Comparison of ENCODE assay signal across 30 mouse cellular contexts in the genomic region with DNA sequence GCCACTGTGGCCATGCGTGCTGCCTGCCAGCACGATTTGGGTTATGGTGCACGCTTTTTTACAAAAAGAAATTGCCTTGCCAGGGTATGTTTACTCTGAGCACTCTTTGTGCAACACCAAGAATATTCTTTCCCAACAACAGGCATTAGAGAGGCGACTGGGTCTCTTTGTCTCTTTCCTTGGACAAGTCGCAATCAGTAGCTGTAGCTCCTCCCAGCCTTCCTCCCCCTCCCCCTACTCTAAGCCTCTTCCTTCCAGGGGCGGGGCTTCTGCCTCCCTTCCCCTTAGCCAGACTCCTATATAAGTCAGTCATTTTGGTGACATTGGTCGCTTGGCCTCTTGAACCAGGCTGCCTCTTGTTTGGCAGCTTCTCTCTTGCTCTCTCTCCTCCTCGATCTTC. TPM values are rescaled to one million over a fixed set of nuclear protein-coding genes. Genes with fewer than 3 reads are reported as not detected.
DNase-seq lines count a peak whose midpoint lies in the region; ATAC-seq lines count a peak whose summit lies in the region.
"Had no signal": no experiment of that assay in that cellular context is flagged by ENCODE, and none has a peak within 500 bp of the region (broad histone marks: within the 10 kb centered on the region; RNA-seq: fewer than 3 reads in every experiment).

No protein-coding gene starts in this region.

- intact Hi-C loops in heart, postnatal 36 days (cut with DNase I): no loop called here
- intact Hi-C loops in gastrocnemius, postnatal 14 days (cut with DNase I; ENCODE audit: low total_unique reads): no loop called here

- H3K4me1 ChIP-seq in heart, embryonic 13.5 days: no peaks in the 10 kb centered on the region
- peaks cover 64% of the 10 kb centered on the region for H3K4me1 ChIP-seq in liver, embryonic 12.5 days
- H3K4me1 ChIP-seq: heart, embryonic 15.5 days; limb, embryonic 13.5 days; midbrain, embryonic 12.5 days; neural tube, embryonic 13.5 days had no signal

- no peak for DNase-seq in heart, postnatal 36 days
- peak; percentile 66 for DNase-seq in ES-CJ7 (ENCODE audit: low read depth, low spot score)
- peak; percentile 85 for DNase-seq in ZHBTc4 (ENCODE audit: low read depth, low spot score)
- no peak for DNase-seq in gastrocnemius, postnatal 14 days
- no peak for DNase-seq in layer of hippocampus, adult 11-12 months (ENCODE audit: low spot score)
- no peak for DNase-seq in spleen, adult 12 weeks (ENCODE audit: low spot score)
- DNase-seq: cerebellum, adult 8-10 months; heart, adult 11 months; kidney, postnatal 10 days; layer of hippocampus, postnatal 36 days; spleen, adult 18-20 months; thymus, postnatal 36 days had no signal

- H3K36me3 ChIP-seq in heart, embryonic 13.5 days: no peaks in the 10 kb centered on the region
- H3K36me3 ChIP-seq in liver, embryonic 12.5 days: no peaks in the 10 kb centered on the region
- H3K36me3 ChIP-seq: heart, embryonic 15.5 days; limb, embryonic 13.5 days; midbrain, embryonic 12.5 days; neural tube, embryonic 13.5 days had no signal

- no peak for ATAC-seq in heart, embryonic 13.5 days (ENCODE audit: extremely low read depth, insufficient number of reproducible peaks, low FRiP score, low TSS enrichment)
- ATAC-seq in liver, embryonic 12.5 days: no peak
- ATAC-seq: hindbrain, embryonic 16.5 days; intestine, postnatal 0 days; Patski had no signal

- WGBS in heart, embryonic 13.5 days: 64% methylated on average over 8 of the region's 8 CpGs
- WGBS in liver, embryonic 12.5 days (ENCODE audit: insufficient replicate concordance): 56% methylated on average over 8 of the region's 8 CpGs

- peaks cover 4% of the 10 kb centered on the region; the same call in 1 of the 2 replicates for H3K9me3 ChIP-seq in heart, embryonic 13.5 days
- H3K9me3 ChIP-seq in liver, embryonic 12.5 days (replicated peaks): no peaks in the 10 kb centered on the region
- H3K9me3 ChIP-seq: heart, embryonic 15.5 days; midbrain, embryonic 12.5 days; neural tube, embryonic 13.5 days had no signal

- H3K27ac ChIP-seq in heart, embryonic 13.5 days (replicated peaks): no peak overlapping the region
- peak overlapping the region; percentile 45; the same call in 1 of the 2 replicates for H3K27ac ChIP-seq in liver, embryonic 12.5 days
- H3K27ac ChIP-seq: heart, embryonic 15.5 days; layer of hippocampus, adult 2 months; limb, embryonic 13.5 days; macrophage; midbrain, embryonic 12.5 days; neural tube, embryonic 13.5 days had no signal

- no peaks in the 10 kb centered on the region for H3K27me3 ChIP-seq in heart, embryonic 13.5 days (replicated peaks)
- 0 out of 2 replicates have a peak, but pooled peaks cover 4% of the 10 kb centered on the region for H3K27me3 ChIP-seq in liver, embryonic 12.5 days (replicated peaks)
- H3K27me3 ChIP-seq: heart, embryonic 15.5 days; limb, embryonic 13.5 days; midbrain, embryonic 12.5 days; neural tube, embryonic 13.5 days; Patski had no signal

- H3K9ac ChIP-seq in heart, embryonic 13.5 days: no peak overlapping the region
- peak overlapping the region; percentile 27; the same call in 1 of the 2 replicates for H3K9ac ChIP-seq in liver, embryonic 12.5 days
- H3K9ac ChIP-seq: heart, embryonic 15.5 days; limb, embryonic 13.5 days; midbrain, embryonic 12.5 days; neural tube, embryonic 13.5 days had no signal

- peak overlapping the region; percentile 12; the same call in 1 of the 2 replicates for H3K4me2 ChIP-seq in heart, embryonic 13.5 days
- 0 out of 2 replicates have a peak overlapping the region, but pooled peaks have one; percentile 76 for H3K4me2 ChIP-seq in liver, embryonic 12.5 days
- H3K4me2 ChIP-seq: heart, embryonic 15.5 days; limb, embryonic 13.5 days; midbrain, embryonic 12.5 days; neural tube, embryonic 13.5 days had no signal

- no peak overlapping the region for H3K4me3 ChIP-seq in heart, embryonic 13.5 days
- no peak overlapping the region for H3K4me3 ChIP-seq in liver, embryonic 12.5 days
- H3K4me3 ChIP-seq: heart, embryonic 15.5 days; layer of hippocampus, adult 2 months; limb, embryonic 13.5 days; midbrain, embryonic 12.5 days; neural tube, embryonic 13.5 days had no signal

RNA-seq across cellular contexts. Expression of a gene that starts 33.9 kb away (rescaled TPM):
- 11.9 and 16.9 TPM in 2 replicates for polyA plus RNA-seq in heart, embryonic 13.5 days (2015; fragmentation: Nextera tagmentation; extraction: Ambion mirVana)
- 10 to 100 TPM in 1 of 2 experiments, 1 to 10 TPM in 1; 9.7 to 13.9 TPM for total RNA-seq in heart, postnatal 36 days (2021)
- polyA plus RNA-seq in liver, embryonic 12.5 days (2016; fragmentation: Nextera tagmentation; extraction: Ambion mirVana): 22.2 and 23.4 TPM in 2 replicates
- total RNA-seq in gastrocnemius, postnatal 14 days (2021): 1 to 10 TPM; 6.4 to 7.3 TPM

RNA-seq across cellular contexts. Expression of a gene that starts 59.9 kb away (rescaled TPM):
- polyA plus RNA-seq in heart, embryonic 13.5 days (2015; fragmentation: Nextera tagmentation; extraction: Ambion mirVana): 0.07 TPM in 1 of 2 replicates, not detected in the other
- total RNA-seq in heart, postnatal 36 days (2021): not detected
- not detected in 2 replicates for polyA plus RNA-seq in liver, embryonic 12.5 days (2016; fragmentation: Nextera tagmentation; extraction: Ambion mirVana)
- not detected for total RNA-seq in gastrocnemius, postnatal 14 days (2021)
- total RNA-seq: adrenal gland, postnatal 4 days; gastrocnemius, adult 18-20 months; hematopoietic stem cell, adult 5-6 weeks; layer of hippocampus, adult 2 months; layer of hippocampus, postnatal 36 days; left cerebral cortex, postnatal 14 days; monocyte, adult 5-6 weeks had no signal
- polyA plus RNA-seq: C2C12; embryonic facial prominence, embryonic 14.5 days; heart, embryonic 15.5 days; intestine, postnatal 0 days; limb, embryonic 13.5 days; macrophage; midbrain, embryonic 12.5 days; neural tube, embryonic 13.5 days; Patski had no signal

Comparison
In these comparisons a context has a peak if more than half of its experiments do, and no peak if none do; other contexts are left out.
1. DNase-seq: peak in ES-CJ7 (single experiment) and ZHBTc4 (single experiment); none in heart, postnatal 36 days (0 of 2), gastrocnemius, postnatal 14 days (single experiment), layer of hippocampus, adult 11-12 months (single experiment) and spleen, adult 12 weeks (single experiment).